Mouse (Mus musculus) spleen, adult 2 months (tissue): Measurements from ENCODE around the gene Fsd1.

Experiments
- CTCF ChIP-seq: fragments of 200-500 bp; IDR thresholded peaks from 2 replicates; pipeline ENCODE4 v1.5.1; 2011; ENCODE audit warnings: mild to moderate bottlenecking, inconsistent platforms; ENCODE audit not compliant: insufficient read depth, insufficient read length, insufficient replicate concordance; ENCODE audit errors: extremely low read depth
- POLR2A ChIP-seq: fragments of 200-500 bp; IDR thresholded peaks from 2 replicates; pipeline ENCODE4 v1.6.1; 2011; ENCODE audit warnings: low read depth, low read length, inconsistent platforms

DNA sequence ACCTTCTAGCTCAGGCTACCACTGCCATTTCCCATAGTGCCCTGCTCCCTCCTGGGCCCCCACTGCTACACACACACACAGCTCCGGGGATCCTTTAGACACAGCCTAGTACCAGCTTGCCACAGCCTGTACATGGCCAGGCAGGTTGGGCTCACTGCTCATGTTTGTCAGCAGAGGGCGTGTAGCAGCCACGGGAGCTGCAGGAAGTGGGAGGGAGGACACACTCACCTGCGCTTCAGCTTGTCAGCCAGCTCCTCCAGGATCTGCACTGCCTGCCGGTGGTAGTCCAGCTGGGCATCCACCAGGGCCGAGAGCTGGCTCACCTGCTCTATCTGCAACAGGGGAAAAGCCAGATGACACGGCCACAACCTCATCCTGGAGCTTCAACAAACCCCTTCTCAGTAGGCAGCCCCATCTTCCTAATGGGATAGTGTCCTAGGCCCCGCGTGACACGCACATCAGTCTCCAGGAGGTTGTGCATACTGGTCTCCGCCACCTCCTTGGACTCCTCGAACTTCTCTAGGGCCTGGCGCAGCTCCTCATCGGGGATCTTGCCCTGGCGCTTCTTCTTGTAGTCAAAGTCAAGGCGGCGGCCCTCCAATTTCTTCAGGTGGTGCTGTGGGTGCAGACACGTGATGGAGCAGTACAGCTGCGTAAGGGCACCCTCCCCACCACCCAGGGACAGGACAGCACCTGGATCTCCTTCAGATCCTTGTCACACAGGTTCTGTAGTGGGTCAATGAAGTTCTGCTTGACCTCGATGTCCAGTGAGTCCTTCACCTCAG, 32.2 kb downstream of the Fsd1 start:
- TF ChIP-seq POLR2A (no peak), CTCF (peak; percentile 59; the same call in 1 of the 2 replicates)
